Mouse (Mus musculus): ENCODE results near the gene Ccdc124. TPM values are rescaled to one million over a fixed set of nuclear protein-coding genes. Genes with fewer than 3 reads are reported as not detected.
A peak's percentile ranks its signal among the peaks of the same experiment; 100 is the strongest.

Gene Ccdc124
- total and polyA plus RNA-seq, 3 experiments: 36.2 to 82.0 (median 58.7) TPM

- no peaks in the 10 kb centered on the region for H3K79me2 ChIP-seq (replicated peaks; ENCODE audit: control insufficient read depth, extremely low read depth, insufficient read depth, poor library complexity, severe bottlenecking)
- DNase-seq (ENCODE audit: extremely low read depth): no peak
- H3K36me3 ChIP-seq (replicated peaks in 1 of 2; ENCODE audit: control insufficient read depth in 1 of 2, insufficient read depth in 1 of 2, low read length in 1 of 2): peaks cover 0 to 17% of the 10 kb centered on the region in 2 experiments
- no peak overlapping the region for H3K4me3 ChIP-seq (replicated peaks in 1 of 3; ENCODE audit: low read depth in 2 of 3, low read length in 2 of 3, poor library complexity in 1 of 3)
- no peak overlapping the region for H3K9ac ChIP-seq (ENCODE audit: insufficient read depth, low read depth)
- H3K27me3 ChIP-seq (replicated peaks): no peaks in the 10 kb centered on the region
- H3K4me1 ChIP-seq (ENCODE audit: control insufficient read depth in 1 of 2, insufficient read depth in 2 of 2): peaks cover 7 to 23% of the 10 kb centered on the region in 2 experiments
- TF ChIP-seq CHD1 (IDR thresholded peaks at IDR 0.05; ENCODE audit: low read depth, low read length): no peak
- TF ChIP-seq POLR2A (IDR thresholded peaks at IDR 0.05; ENCODE audit: low read depth, low read length): no peak
- no peak for TF ChIP-seq POLR2AphosphoS2 (IDR thresholded peaks at IDR 0.05; ENCODE audit: low read depth, low read length)
- TF ChIP-seq MYC (IDR thresholded peaks at IDR 0.05; ENCODE audit: low read depth, low read length): no peak
- no peak for TF ChIP-seq TCF12 (IDR thresholded peaks at IDR 0.05; ENCODE audit: low read depth, low read length)
- no peak for TF ChIP-seq NRF1 (IDR thresholded peaks at IDR 0.05; ENCODE audit: low read depth, low read length)
- TF ChIP-seq MAZ (IDR thresholded peaks at IDR 0.05; ENCODE audit: low read depth, low read length): no peak
- H3K9me3 ChIP-seq (replicated peaks; ENCODE audit: low read length): no peaks in the 10 kb centered on the region
- dilution Hi-C loops (cut with MboI; ENCODE audit: extremely low pct_ligation_motif_present, extremely low pct_unique_long_range_greater_than_20kb, low sequenced_read_pairs) (no loop called here), in situ Hi-C loops (cut with MboI; ENCODE audit: low pct_ligation_motif_present, low pct_unique_long_range_greater_than_20kb, low sequenced_read_pairs) (no loop called here)
- H3K4me2 ChIP-seq (ENCODE audit: insufficient read depth, low read depth, poor library complexity, severe bottlenecking): no peak overlapping the region
- no peak overlapping the region for H3K27ac ChIP-seq (ENCODE audit: insufficient read depth, low read depth)
Observed at GRCm38 (mm10) chr8:70874441-70874840, 706 bp upstream of the Ccdc124 start.

- Histone ChIP-seq H3K9ac (ENCODE audit: insufficient read depth, low read depth) (peak overlapping the region; percentile 64), H3K4me3 (replicated peaks in 1 of 3; ENCODE audit: low read depth in 2 of 3, low read length in 2 of 3, poor library complexity in 1 of 3) (peak overlapping the region; percentile 74 to 80 (median 80)), H3K27ac (ENCODE audit: insufficient read depth, low read depth) (no peak overlapping the region), H3K4me2 (ENCODE audit: insufficient read depth, low read depth, poor library complexity, severe bottlenecking) (peak overlapping the region; percentile 52), H3K27me3 (replicated peaks) (no peaks in the 10 kb centered on the region), H3K79me2 (replicated peaks; ENCODE audit: control insufficient read depth, extremely low read depth, insufficient read depth, poor library complexity, severe bottlenecking) (no peaks in the 10 kb centered on the region), H3K4me1 (ENCODE audit: control insufficient read depth in 1 of 2, insufficient read depth in 2 of 2) (peaks cover 7 to 34% of the 10 kb centered on the region in 2 experiments), H3K9me3 (replicated peaks; ENCODE audit: low read length) (no peaks in the 10 kb centered on the region), H3K36me3 (replicated peaks in 1 of 2; ENCODE audit: control insufficient read depth in 1 of 2, insufficient read depth in 1 of 2, low read length in 1 of 2) (peaks cover 11 to 33% of the 10 kb centered on the region in 2 experiments)
- TF ChIP-seq HCFC1 (IDR thresholded peaks at IDR 0.05; ENCODE audit: low read depth, low read length) (no peak), ZKSCAN1 (IDR thresholded peaks at IDR 0.05; ENCODE audit: borderline replicate concordance, low read depth, low read length) (peak; percentile 74; the same call in 1 of the 2 replicates)
- in situ Hi-C loops (cut with MboI; ENCODE audit: low pct_ligation_motif_present, low pct_unique_long_range_greater_than_20kb, low sequenced_read_pairs): no loop called here
- dilution Hi-C loops (cut with MboI; ENCODE audit: extremely low pct_ligation_motif_present, extremely low pct_unique_long_range_greater_than_20kb, low sequenced_read_pairs): no loop called here
- no peak for DNase-seq (ENCODE audit: extremely low read depth)
Observed at GRCm38 (mm10) chr8:70872643-70873363, 932 bp downstream of the Ccdc124 start.

GRCm38 (mm10) chr8:70871195-70871807 lies 2.4 kb downstream of the Ccdc124 start:
- no peak for DNase-seq (ENCODE audit: extremely low read depth)
- Histone ChIP-seq H3K9ac (ENCODE audit: insufficient read depth, low read depth) (no peak overlapping the region), H3K4me3 (replicated peaks in 1 of 3; ENCODE audit: low read depth in 2 of 3, low read length in 2 of 3, poor library complexity in 1 of 3) (no peak overlapping the region), H3K79me2 (replicated peaks; ENCODE audit: control insufficient read depth, extremely low read depth, insufficient read depth, poor library complexity, severe bottlenecking) (no peaks in the 10 kb centered on the region), H3K36me3 (replicated peaks in 1 of 2; ENCODE audit: control insufficient read depth in 1 of 2, insufficient read depth in 1 of 2, low read length in 1 of 2) (peaks cover 14 to 44% of the 10 kb centered on the region in 2 experiments), H3K4me2 (ENCODE audit: insufficient read depth, low read depth, poor library complexity, severe bottlenecking) (no peak overlapping the region), H3K27ac (ENCODE audit: insufficient read depth, low read depth) (no peak overlapping the region), H3K4me1 (ENCODE audit: control insufficient read depth in 1 of 2, insufficient read depth in 2 of 2) (peaks cover 7 to 42% of the 10 kb centered on the region in 2 experiments), H3K27me3 (replicated peaks) (no peaks in the 10 kb centered on the region), H3K9me3 (replicated peaks; ENCODE audit: low read length) (no peaks in the 10 kb centered on the region)
- in situ Hi-C loops (cut with MboI; ENCODE audit: low pct_ligation_motif_present, low pct_unique_long_range_greater_than_20kb, low sequenced_read_pairs) (no loop called here), dilution Hi-C loops (cut with MboI; ENCODE audit: extremely low pct_ligation_motif_present, extremely low pct_unique_long_range_greater_than_20kb, low sequenced_read_pairs) (no loop called here)
- TF ChIP-seq MEF2A (IDR thresholded peaks at IDR 0.05; ENCODE audit: borderline replicate concordance, low read depth, low read length): no peak
- no peak for TF ChIP-seq ETS1 (conservative IDR thresholded peaks at IDR 0.05; ENCODE audit: low read depth, low read length)
- TF ChIP-seq SMC3 (IDR thresholded peaks at IDR 0.05; ENCODE audit: low read depth, low read length): no peak
- TF ChIP-seq ZC3H11A (IDR thresholded peaks at IDR 0.05; ENCODE audit: low read depth, low read length): no peak
- no peak for TF ChIP-seq GABPA (IDR thresholded peaks at IDR 0.05; ENCODE audit: insufficient replicate concordance, low read depth, low read length)
- TF ChIP-seq JUND (conservative IDR thresholded peaks at IDR 0.05; ENCODE audit: low read depth, low read length): no peak
- TF ChIP-seq PAX5 (IDR thresholded peaks at IDR 0.05; ENCODE audit: low read length): no peak
- TF ChIP-seq MXI1 (IDR thresholded peaks at IDR 0.05; ENCODE audit: low read depth, low read length): no peak
- TF ChIP-seq SIN3A (IDR thresholded peaks at IDR 0.05; ENCODE audit: low read length): no peak

Data from CH12.LX (cell line).